Mouse (Mus musculus) sigmoid colon, adult 10 weeks (tissue): ENCODE results near the gene Gdi1. TPM values are rescaled to one million over a fixed set of nuclear protein-coding genes. Genes with fewer than 3 reads are reported as not detected.

ENCODE experiments used
- polyA plus RNA-seq: library from polyadenylated mRNA; stranded (reverse); fragments of 350-450 nt; fragmentation: Illumina TruSeq; extraction: RNeasy Lipid Tissue Mini Kit (QIAGEN cat#74804); gene quantifications from one replicate; pipeline ENCODE4 v1.2.3, GENCODE M21; 2014; ENCODE audit warnings: low read depth, low replicate concordance

The Gdi1 gene
- polyA plus RNA-seq = 117 TPM

DNA sequence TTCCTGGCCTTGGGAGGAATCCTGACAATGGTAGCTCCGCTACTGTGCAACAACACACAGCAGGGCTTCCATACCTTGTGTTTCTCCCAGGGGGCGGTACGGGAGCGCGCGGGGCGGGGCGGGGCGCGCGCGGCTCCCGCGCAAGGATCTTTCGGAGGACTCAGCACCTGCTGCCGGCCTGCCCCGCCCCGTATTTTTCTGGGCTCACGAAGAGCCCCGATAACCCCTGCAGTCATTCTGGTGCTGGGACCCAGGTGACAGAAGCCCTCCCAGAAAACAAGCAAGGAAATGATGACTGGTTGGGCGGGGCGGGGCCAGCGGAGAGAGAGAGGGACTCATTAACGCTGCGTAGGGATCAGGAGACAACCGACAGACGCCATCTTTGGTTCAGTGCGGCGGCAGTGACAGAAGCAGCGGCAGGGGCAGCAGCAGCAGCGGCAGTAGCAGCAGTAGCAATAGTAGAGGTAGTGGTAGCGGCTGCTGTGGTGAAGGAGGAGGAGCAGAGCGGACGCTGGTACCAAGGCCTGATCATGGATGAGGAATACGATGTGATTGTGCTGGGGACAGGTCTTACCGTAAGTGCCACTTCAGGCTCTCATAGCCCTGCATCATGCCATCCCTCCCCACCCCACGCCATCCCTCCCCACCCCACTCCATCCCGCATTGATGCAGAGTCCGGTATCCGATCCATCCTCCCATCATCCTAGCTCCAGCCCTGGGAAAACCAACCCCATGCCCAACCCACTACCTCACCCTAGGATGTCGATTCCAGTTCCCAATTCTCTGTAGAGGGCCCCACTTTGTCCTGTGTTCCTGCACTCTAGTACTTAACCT lies at the start of gene Gdi1:
Gene Gdi1 (plus strand): TSS at position 132 of the 834 bp plus-strand sequence.

DNA sequence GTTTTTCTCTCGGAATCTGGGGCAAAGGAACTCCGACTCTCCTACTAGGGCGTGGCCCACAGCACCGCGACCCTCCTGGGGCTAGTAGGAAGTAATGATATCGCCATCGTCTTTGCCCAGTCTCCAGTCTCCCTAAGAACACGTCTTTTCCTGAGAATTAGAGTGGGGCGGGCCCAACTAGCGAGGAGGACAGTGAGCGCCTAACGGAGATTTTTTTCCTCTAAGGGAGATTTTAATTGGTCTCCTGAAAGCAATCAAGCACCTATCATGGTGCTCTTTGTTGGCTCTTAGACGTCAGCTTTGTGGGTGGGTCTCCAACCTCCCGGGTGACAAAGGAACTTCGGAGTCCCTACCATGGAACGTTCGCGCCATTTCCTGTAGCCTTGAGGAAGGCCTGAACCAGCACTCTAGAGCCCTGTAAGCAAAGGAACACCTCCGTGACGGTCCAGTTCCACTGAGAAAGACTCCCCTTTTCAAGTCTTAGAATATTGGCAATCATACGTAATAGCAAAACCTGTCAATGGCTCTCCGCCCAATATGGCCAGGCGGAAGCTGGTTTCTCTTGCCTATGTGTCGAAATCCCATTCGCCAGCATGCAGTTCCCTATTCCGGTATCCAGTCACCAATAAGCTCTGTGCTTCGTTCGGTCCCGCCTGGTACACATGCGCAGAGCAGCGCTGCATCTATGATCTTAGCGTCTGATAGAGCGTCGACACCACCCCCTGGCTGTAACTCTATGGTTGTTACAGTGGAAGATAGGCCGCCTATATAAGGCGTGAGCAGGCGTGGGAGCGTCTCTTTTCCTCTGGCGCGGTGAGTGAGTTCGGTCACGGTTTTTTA lies 34.5 kb upstream of the Gdi1 start, which contains the start of gene Rpl10:
Gene Rpl10 (plus strand): TSS at position 751 of the 840 bp plus-strand sequence.

DNA sequence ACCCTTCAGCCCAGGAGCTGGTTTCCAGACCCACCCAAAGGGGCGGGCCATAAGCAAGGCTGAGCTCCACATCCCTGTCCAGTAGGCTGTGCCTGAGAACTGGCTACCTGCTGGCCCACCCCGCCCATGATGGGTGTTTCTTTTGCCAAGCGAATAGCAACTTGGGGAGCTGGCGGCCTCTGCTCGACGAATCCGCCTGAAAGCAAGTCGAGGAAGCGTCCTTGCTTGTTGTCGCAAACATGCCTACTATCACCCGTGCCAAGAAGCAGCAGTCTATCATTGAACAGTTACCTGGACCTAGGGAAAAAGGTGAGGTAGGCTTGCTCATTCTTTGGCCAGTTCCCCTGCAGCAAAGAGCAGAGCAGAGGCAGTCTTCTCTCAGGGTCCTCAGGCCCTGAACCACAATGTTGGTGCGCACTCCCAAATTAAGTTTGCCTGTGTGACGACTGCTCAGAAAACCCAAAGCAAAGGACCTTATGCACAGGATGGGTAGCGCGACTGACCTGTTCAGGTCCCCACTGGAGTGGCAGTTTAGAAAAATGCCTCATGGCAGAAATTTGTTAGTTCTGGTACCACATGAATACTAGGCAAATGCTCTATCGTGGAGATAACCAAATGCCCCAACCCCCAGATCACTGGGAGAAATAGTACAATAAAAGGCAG lies 22.9 kb upstream of the Gdi1 start, which contains the start of the genes Taz and Dnase1l1:
Gene Taz (plus strand): TSS at position 181 of the 663 bp plus-strand sequence.
Gene Dnase1l1 (minus strand): TSS at position 606 of the 663 bp plus-strand sequence.

DNA sequence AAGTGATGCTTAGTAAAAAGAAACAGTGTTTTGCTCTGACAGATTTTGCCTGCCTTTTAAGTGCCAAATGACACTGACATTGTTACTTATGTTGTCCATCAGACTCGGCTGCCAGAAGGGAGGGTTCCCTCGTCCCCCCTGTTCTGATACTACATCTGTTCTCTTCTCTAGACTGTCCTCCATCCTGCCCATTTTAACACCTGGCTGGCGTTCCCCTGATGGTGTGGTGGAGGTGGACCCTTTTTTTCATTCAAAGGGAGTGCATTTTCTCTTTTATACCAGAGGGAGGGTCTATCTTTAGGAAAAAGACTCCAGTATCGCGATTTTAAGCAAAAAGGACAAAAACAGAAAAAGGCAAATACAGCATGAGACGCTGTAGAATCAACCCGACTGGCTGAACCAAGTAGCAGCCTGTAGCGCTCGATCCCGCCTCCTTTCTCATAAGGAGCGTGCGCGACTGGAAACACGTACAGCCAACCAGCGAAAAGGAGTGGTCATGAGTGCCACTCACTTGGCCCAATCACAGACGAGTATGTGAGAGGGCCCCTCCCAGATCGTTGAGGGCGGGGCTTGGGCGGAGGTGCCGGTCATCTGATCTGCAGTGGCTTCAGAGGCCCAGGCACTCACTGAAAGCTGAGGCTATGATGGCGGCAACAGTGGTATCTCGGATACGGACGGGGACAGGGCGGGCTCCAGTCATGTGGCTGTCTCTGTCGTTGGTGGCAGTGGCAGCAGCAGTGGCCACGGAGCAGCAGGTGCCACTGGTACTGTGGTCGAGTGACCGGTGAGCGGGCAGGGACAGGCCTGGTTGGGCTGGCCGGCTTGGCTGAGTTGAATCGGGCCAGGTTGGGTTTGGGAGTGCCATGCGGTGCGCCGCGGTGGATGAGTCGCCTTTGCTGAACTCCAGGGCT lies 8.0 kb upstream of the Gdi1 start, which contains the start of gene Atp6ap1:
Gene Atp6ap1 (plus strand): TSS at position 560 of the 911 bp plus-strand sequence.

DNA sequence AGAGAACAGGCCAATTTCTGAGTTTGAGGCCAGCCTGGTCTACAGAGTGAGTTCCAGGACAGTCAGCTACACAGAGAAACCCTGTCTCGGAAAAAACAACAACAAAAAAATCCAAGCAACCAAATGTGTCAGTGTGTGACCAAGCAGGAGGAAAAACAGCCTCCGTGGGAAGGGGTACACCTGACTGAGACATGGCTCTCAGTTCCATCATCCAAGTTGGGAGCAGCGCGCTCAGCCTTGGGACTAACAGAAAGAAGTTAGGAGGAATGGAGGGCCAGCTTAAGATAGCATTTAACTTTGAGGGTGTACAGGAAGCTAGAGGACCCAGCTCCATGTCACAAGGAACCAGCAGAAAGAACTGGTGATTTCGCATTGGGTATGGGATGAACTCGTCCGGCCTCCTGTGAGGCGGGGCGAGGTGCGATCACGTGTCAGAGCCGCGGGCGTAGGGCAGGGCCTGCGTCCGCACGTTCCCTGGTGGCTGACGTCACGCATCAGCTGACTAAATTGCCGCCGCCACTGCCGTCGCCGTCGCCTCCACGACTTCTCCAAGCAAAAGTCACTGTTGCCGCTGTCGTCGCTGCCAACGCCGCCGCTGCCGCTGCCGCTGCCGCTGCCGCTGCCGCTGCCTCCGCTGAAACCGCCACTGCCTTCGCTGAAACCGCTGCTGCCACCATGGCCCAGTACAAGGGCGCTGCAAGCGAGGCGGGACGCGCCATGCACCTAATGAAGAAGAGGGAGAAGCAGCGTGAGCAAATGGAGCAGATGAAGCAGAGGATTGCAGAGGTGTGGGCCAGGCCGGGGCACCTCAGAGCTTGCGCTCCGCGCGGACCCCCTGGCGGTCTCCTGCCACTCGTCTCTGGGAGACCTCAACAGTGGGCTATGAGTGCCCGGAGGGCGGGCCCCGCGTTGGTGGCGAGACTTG lies 8.0 kb downstream of the Gdi1 start, which contains the start of gene Fam50a:
Gene Fam50a (plus strand): TSS at position 494 of the 925 bp plus-strand sequence.

DNA sequence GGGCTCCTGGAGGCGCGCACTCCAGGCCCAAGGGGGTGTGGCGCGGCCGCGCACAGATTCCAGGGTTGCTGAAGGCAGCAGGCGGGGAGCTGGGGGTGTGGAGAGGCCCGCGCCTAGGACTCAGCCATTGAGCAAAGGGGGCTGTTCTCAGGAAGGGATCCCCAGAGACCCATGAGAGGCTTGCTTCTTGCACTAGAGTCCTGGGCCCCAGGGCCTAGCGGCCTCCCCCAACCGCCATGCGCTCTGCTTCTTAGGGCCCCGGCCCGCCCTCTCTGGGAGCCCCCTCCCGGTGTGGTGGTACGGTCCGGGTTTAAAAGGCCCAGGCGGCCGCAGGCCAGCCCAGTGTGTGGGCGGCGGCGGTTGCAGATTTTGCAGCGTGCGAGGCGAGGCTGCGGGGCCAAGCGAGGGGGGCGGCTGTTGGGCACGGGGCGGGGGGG lies 23.9 kb downstream of the Gdi1 start, which contains the start of gene Plxna3:
Gene Plxna3 (plus strand): TSS at position 342 of the 437 bp plus-strand sequence.

DNA sequence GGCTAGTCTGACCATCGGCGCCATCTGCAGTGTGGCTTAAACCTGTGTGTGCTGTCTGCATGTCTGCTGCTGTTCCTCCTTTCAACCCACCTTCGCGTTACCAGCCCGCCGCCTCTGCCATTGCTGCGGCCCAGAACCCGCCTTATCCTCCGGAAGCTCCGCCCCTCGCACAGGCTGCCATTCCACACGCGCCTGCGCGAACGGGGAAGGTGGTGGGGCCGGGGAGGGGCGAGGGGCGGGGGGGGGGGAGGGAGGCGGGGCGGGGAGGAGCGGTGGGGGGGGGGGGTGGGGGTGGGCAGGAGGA lies 48.6 kb downstream of the Gdi1 start, which contains the start of gene Lage3:
Gene Lage3 (minus strand): TSS at position 152 of the 304 bp plus-strand sequence.

Other genes starting within 250 kb of the Gdi1 start
- not detected for gene Opn1mw, start 177.5 kb upstream of the Gdi1 start, polyA plus RNA-seq
- 18.2 TPM for gene Mecp2, start 169.6 kb upstream of the Gdi1 start, polyA plus RNA-seq
- not detected for gene Tex28, start 137.2 kb upstream of the Gdi1 start, polyA plus RNA-seq
- not detected for gene Tktl1, start 127.7 kb upstream of the Gdi1 start, polyA plus RNA-seq
- 96.7 TPM for gene Flna, start 55.2 kb upstream of the Gdi1 start, polyA plus RNA-seq
- gene Emd, start 50.3 kb upstream of the Gdi1 start, polyA plus RNA-seq = 42.5 TPM
- gene Rpl10, start 34.2 kb upstream of the Gdi1 start, polyA plus RNA-seq = 1,296 TPM
- 77.7 TPM for gene Taz, start 23.1 kb upstream of the Gdi1 start, polyA plus RNA-seq
- gene Dnase1l1, start 22.7 kb upstream of the Gdi1 start, polyA plus RNA-seq = 53.1 TPM
- gene Atp6ap1, start 7.9 kb upstream of the Gdi1 start, polyA plus RNA-seq = 145 TPM
- gene Fam50a, start 8.0 kb downstream of the Gdi1 start, polyA plus RNA-seq = 12.3 TPM
- 1.0 TPM for gene Plxna3, start 24.1 kb downstream of the Gdi1 start, polyA plus RNA-seq
- 10.0 TPM for gene Lage3, start 48.6 kb downstream of the Gdi1 start, polyA plus RNA-seq
- 35.8 TPM for gene Ubl4a, start 68.2 kb downstream of the Gdi1 start, polyA plus RNA-seq
- 10.3 TPM for gene Slc10a3, start 68.4 kb downstream of the Gdi1 start, polyA plus RNA-seq
- gene Fam3a, start 88.3 kb downstream of the Gdi1 start, polyA plus RNA-seq = 12.5 TPM
- gene Ikbkg, start 88.3 kb downstream of the Gdi1 start, polyA plus RNA-seq = 47.1 TPM
- 12.9 TPM for gene G6pdx, start 124.2 kb downstream of the Gdi1 start, polyA plus RNA-seq
- gene Gm6880, start 176.4 kb downstream of the Gdi1 start, polyA plus RNA-seq = not detected